In the genomic region with DNA sequence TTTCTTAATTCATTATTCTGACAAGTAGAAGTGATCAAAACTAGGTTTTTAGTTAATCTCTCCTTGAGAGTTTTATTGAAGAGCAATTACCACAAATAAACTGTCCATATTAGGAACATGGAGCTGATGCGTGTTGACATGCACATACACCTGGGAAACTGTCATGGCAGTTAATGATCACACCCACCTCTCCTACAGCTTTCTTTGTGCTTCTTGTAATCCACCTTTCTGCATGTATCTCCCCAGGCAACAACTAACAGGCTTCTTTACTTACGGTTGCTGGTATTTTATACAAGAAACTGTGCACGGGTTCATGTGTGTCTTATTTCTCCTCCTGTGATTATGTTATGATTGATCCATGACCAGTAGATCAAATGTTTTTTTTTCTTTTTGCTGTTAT, we compare ENCODE assay signal across 34 mouse cellular contexts.
"Had no signal": no experiment of that assay in that cellular context is flagged by ENCODE, and none has a peak within 500 bp of the region (broad histone marks: within the 10 kb centered on the region; RNA-seq: fewer than 3 reads in every experiment).

No protein-coding gene starts in this region.

- H3K9me3 ChIP-seq: heart, embryonic 12.5 days; heart, embryonic 15.5 days; intestine, embryonic 15.5 days; kidney, embryonic 15.5 days had no signal

- H3K27ac ChIP-seq: heart, embryonic 15.5 days; hindbrain, embryonic 12.5 days; hindbrain, embryonic 13.5 days; hindbrain, embryonic 14.5 days; hindbrain, embryonic 15.5 days; hindbrain, postnatal 0 days; intestine, embryonic 15.5 days; kidney, embryonic 15.5 days; kidney, postnatal 0 days; layer of hippocampus, adult 2 months; left cerebral cortex, adult 2 months had no signal

- H3K27me3 ChIP-seq: heart, embryonic 12.5 days; heart, embryonic 13.5 days; heart, embryonic 15.5 days; hindbrain, embryonic 12.5 days; hindbrain, embryonic 13.5 days; hindbrain, embryonic 15.5 days; intestine, embryonic 15.5 days; kidney, embryonic 15.5 days had no signal

- H3K4me1 ChIP-seq: hindbrain, embryonic 13.5 days; hindbrain, embryonic 15.5 days; intestine, embryonic 15.5 days had no signal

- H3K36me3 ChIP-seq: heart, embryonic 12.5 days; heart, embryonic 13.5 days; heart, embryonic 15.5 days; hindbrain, embryonic 10.5 days; hindbrain, embryonic 12.5 days; hindbrain, embryonic 13.5 days; hindbrain, embryonic 15.5 days; intestine, embryonic 15.5 days; kidney, embryonic 15.5 days had no signal

- ATAC-seq: hindbrain, embryonic 16.5 days; hindbrain, postnatal 0 days; inflammation-experienced regulatory T-cells, adult 6 months; intestine, embryonic 15.5 days; intestine, embryonic 16.5 days; intestine, postnatal 0 days had no signal

- H3K9ac ChIP-seq: heart, embryonic 12.5 days; heart, embryonic 13.5 days; heart, embryonic 15.5 days; hindbrain, embryonic 12.5 days; hindbrain, embryonic 13.5 days; hindbrain, embryonic 14.5 days; hindbrain, embryonic 15.5 days; intestine, embryonic 15.5 days; kidney, embryonic 15.5 days had no signal

- H3K4me3 ChIP-seq: heart, embryonic 12.5 days; heart, embryonic 13.5 days; heart, embryonic 15.5 days; hindbrain, embryonic 10.5 days; hindbrain, embryonic 12.5 days; hindbrain, embryonic 13.5 days; hindbrain, embryonic 15.5 days; intestine, embryonic 15.5 days; kidney, embryonic 15.5 days; layer of hippocampus, adult 2 months; left cerebral cortex, adult 2 months had no signal

- DNase-seq: heart, postnatal 10 days; heart, postnatal 14 days; heart, postnatal 36 days; heart, postnatal 4 days; kidney, adult 11 months; kidney, adult 18-20 months; kidney, adult 2 months; kidney, adult 8-10 months; kidney, adult 9 months; kidney, postnatal 10 days; kidney, postnatal 14 days; kidney, postnatal 25 days; kidney, postnatal 36 days; kidney, postnatal 4 days; layer of hippocampus, postnatal 36 days had no signal

- H3K4me2 ChIP-seq: heart, embryonic 11.5 days; heart, embryonic 12.5 days; heart, embryonic 13.5 days; heart, embryonic 15.5 days; hindbrain, embryonic 12.5 days; hindbrain, embryonic 13.5 days; hindbrain, embryonic 14.5 days; hindbrain, embryonic 15.5 days; intestine, embryonic 15.5 days; kidney, embryonic 15.5 days had no signal
